Mouse (Mus musculus): Measurements from ENCODE around the gene Scin. TPM values are rescaled to one million over a fixed set of nuclear protein-coding genes. Genes with fewer than 3 reads are reported as not detected.

Scin gene
- polyA plus RNA-seq, 1 experiment from 2014 or later: 46.1 TPM

DNA sequence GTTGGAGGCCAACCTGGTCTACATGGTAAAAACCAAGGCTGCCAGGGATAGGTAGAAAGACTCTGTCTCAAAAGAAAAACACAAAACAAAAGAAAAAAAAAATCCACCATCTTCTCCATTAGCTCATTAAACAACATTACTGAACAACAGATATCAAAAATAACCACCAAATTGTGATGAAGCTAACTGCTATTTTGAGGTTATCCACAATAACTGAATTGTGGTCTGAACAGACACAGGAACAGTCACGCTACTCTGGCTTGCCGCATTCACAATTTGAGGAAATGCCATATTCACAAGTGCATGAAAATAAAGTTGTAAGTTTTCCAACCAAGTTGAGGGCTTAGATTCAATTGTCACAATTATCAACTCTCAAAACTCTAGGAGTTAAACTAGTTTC is 31.7 kb downstream of the Scin start:
- Histone ChIP-seq H3K9ac (no peak overlapping the region), H3K4me3 (replicated peaks) (no peak overlapping the region), H3K27ac (no peak overlapping the region), H3K9me3 (no peaks in the 10 kb centered on the region), H3K4me2 (replicated peaks) (no peak overlapping the region), H3K36me3 (no peaks in the 10 kb centered on the region), H3K27me3 (replicated peaks) (no peaks in the 10 kb centered on the region), H3K4me1 (replicated peaks) (no peaks in the 10 kb centered on the region)
- ATAC-seq: no peak
- WGBS: 89% methylated on average over 2 of the region's 2 CpGs

DNA sequence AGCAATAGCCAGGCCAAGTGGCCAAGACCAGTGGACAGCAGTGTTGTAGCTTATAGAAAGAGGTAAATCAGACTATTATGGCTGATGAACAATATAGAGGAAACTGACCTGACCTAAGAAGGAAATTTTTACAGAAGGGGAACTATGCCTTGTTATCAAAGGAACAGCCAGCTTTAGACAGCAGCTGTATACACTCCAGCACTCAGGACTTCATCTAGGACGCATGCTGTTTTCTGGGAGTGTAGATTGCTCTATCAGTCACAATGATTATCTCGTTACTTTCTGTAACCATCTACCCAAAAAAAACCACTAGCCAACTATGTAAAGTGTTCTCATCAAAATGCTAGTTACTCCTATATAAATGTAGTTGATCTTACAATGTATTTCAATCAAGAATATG is 34.6 kb downstream of the Scin start:
- H3K27ac ChIP-seq: no peak overlapping the region
- WGBS: 77% methylated on average over 2 of the region's 2 CpGs
- no peaks in the 10 kb centered on the region for H3K9me3 ChIP-seq
- no peak overlapping the region for H3K4me3 ChIP-seq (replicated peaks)
- H3K4me2 ChIP-seq (replicated peaks): no peak overlapping the region
- no peaks in the 10 kb centered on the region for H3K4me1 ChIP-seq (replicated peaks)
- no peaks in the 10 kb centered on the region for H3K27me3 ChIP-seq (replicated peaks)
- H3K9ac ChIP-seq: no peak overlapping the region
- ATAC-seq: no peak
- no peaks in the 10 kb centered on the region for H3K36me3 ChIP-seq

DNA sequence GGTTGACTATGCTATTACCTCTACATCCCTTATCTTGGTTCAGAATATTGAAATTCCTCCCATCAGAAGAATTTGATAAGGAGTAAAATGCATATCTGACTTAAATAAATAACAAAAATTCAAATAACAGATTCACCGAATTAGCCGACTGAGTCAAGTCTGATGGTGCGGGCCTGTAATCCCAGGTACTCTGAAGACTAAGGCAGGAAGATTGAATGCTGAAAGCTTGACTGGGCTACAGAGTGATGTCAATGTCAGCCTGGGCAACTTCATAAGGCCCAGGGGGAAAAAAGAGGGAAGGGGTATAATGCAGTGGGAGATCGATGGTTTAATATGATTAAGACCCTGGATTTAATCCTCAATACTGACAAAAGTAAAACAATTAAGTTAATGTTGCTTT is 36.6 kb downstream of the Scin start:
- Histone ChIP-seq H3K4me2 (replicated peaks) (no peak overlapping the region), H3K4me1 (replicated peaks) (no peaks in the 10 kb centered on the region), H3K4me3 (replicated peaks) (no peak overlapping the region), H3K27me3 (replicated peaks) (no peaks in the 10 kb centered on the region), H3K9me3 (no peaks in the 10 kb centered on the region), H3K36me3 (no peaks in the 10 kb centered on the region), H3K27ac (no peak overlapping the region), H3K9ac (no peak overlapping the region)
- peak; percentile 55 for ATAC-seq
- WGBS: 76% methylated on average over 4 of the region's 4 CpGs

GRCm38 (mm10) chr12:40097023-40097422 is 37.0 kb downstream of the Scin start:
- H3K27ac ChIP-seq: no peak overlapping the region
- H3K9me3 ChIP-seq: no peaks in the 10 kb centered on the region
- 61% methylated on average over 5 of the region's 5 CpGs for WGBS
- no peak overlapping the region for H3K4me3 ChIP-seq (replicated peaks)
- H3K27me3 ChIP-seq (replicated peaks): no peaks in the 10 kb centered on the region
- H3K36me3 ChIP-seq: no peaks in the 10 kb centered on the region
- no peak overlapping the region for H3K4me2 ChIP-seq (replicated peaks)
- H3K4me1 ChIP-seq (replicated peaks): no peaks in the 10 kb centered on the region
- H3K9ac ChIP-seq: no peak overlapping the region
- peak; percentile 94 for ATAC-seq

- no peaks in the 10 kb centered on the region for H3K4me1 ChIP-seq (replicated peaks)
- H3K4me2 ChIP-seq (replicated peaks): no peak overlapping the region
- 46% methylated on average over 3 of the region's 3 CpGs for WGBS
- no peaks in the 10 kb centered on the region for H3K27me3 ChIP-seq (replicated peaks)
- no peak overlapping the region for H3K27ac ChIP-seq
- H3K4me3 ChIP-seq (replicated peaks): no peak overlapping the region
- no peak overlapping the region for H3K9ac ChIP-seq
- H3K36me3 ChIP-seq: no peaks in the 10 kb centered on the region
- no peaks in the 10 kb centered on the region for H3K9me3 ChIP-seq
- ATAC-seq: peak; percentile 55
Measured at GRCm38 (mm10) chr12:40096453-40096852, 37.6 kb downstream of the Scin start.

DNA sequence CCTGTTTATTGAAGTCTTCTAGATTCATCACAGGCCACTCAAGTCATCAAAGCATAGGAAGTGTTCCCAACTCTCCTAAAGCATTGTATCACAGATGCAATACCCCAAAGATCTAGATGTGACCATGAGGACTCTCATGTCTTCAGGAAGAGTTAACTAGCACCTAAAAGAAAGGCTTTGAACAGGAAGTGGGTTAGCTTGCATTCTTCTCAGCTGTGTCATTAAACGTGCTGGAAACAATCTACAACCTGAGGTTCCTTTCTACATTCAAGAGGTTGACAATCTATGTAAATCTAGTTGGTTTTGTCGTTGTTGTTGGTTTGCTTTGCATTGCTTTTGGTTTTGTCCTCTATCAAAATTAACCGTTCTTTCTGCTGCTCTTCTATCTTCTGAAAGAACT is 44.0 kb downstream of the Scin start:
- 80% methylated on average over 3 of the region's 3 CpGs for WGBS
- Histone ChIP-seq H3K9ac (no peak overlapping the region), H3K4me2 (replicated peaks) (no peak overlapping the region), H3K4me1 (replicated peaks) (no peaks in the 10 kb centered on the region), H3K27me3 (replicated peaks) (no peaks in the 10 kb centered on the region), H3K27ac (no peak overlapping the region), H3K9me3 (no peaks in the 10 kb centered on the region), H3K4me3 (replicated peaks) (no peak overlapping the region), H3K36me3 (no peaks in the 10 kb centered on the region)
- ATAC-seq: no peak

- no peak for ATAC-seq
- H3K4me1 ChIP-seq (replicated peaks): no peaks in the 10 kb centered on the region
- no peaks in the 10 kb centered on the region for H3K9me3 ChIP-seq
- H3K27ac ChIP-seq: no peak overlapping the region
- H3K36me3 ChIP-seq: no peaks in the 10 kb centered on the region
- H3K9ac ChIP-seq: no peak overlapping the region
- no peak overlapping the region for H3K4me2 ChIP-seq (replicated peaks)
- no peak overlapping the region for H3K4me3 ChIP-seq (replicated peaks)
- WGBS: 83% methylated on average over 5 of the region's 5 CpGs
- no peaks in the 10 kb centered on the region for H3K27me3 ChIP-seq (replicated peaks)
Measured at GRCm38 (mm10) chr12:40085731-40086322, 48.2 kb downstream of the Scin start.

- no peaks in the 10 kb centered on the region for H3K9me3 ChIP-seq
- no peaks in the 10 kb centered on the region for H3K4me1 ChIP-seq (replicated peaks)
- H3K4me3 ChIP-seq (replicated peaks): no peak overlapping the region
- H3K27me3 ChIP-seq (replicated peaks): no peaks in the 10 kb centered on the region
- H3K4me2 ChIP-seq (replicated peaks): no peak overlapping the region
- H3K27ac ChIP-seq: no peak overlapping the region
- WGBS: 53% methylated on average over 5 of the region's 6 CpGs
- H3K36me3 ChIP-seq: no peaks in the 10 kb centered on the region
- H3K9ac ChIP-seq: no peak overlapping the region
- ATAC-seq: peak; percentile 78
Measured at GRCm38 (mm10) chr12:40082453-40083238, 51.4 kb downstream of the Scin start.

- no peak for ATAC-seq
- 61% methylated on average over 5 of the region's 5 CpGs for WGBS
- H3K4me1 ChIP-seq (replicated peaks): no peaks in the 10 kb centered on the region
- no peaks in the 10 kb centered on the region for H3K36me3 ChIP-seq
- no peaks in the 10 kb centered on the region for H3K9me3 ChIP-seq
- H3K9ac ChIP-seq: no peak overlapping the region
- H3K27ac ChIP-seq: no peak overlapping the region
- no peaks in the 10 kb centered on the region for H3K27me3 ChIP-seq (replicated peaks)
- no peak overlapping the region for H3K4me2 ChIP-seq (replicated peaks)
- no peak overlapping the region for H3K4me3 ChIP-seq (replicated peaks)
Measured at GRCm38 (mm10) chr12:40082048-40082447, 52.0 kb downstream of the Scin start.

GRCm38 (mm10) chr12:40073660-40074059 is 60.4 kb downstream of the Scin start:
- H3K27me3 ChIP-seq (replicated peaks): no peaks in the 10 kb centered on the region

DNA sequence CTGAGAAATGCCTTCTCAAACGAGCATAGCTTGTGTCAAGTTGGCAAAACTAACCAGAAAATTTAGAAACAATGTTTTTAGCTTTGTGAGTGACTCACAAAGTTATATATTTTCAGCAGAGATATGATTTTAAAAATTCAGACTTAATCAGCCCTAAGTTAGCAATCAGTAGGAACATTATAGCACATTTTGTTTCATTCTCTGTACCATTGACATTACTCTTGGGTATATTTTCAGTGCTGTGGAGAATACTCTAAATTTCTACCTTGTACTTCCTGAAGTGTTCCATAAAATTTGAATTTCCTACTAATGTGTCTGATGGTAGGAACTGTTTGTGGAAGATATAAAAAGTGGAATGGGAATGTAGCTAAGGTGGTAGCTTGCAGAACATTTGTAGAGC is 87.0 kb downstream of the Scin start:
- Histone ChIP-seq H3K9me3 (no peaks in the 10 kb centered on the region), H3K4me3 (replicated peaks) (no peak overlapping the region), H3K27ac (no peak overlapping the region), H3K4me1 (replicated peaks) (no peaks in the 10 kb centered on the region), H3K9ac (no peak overlapping the region), H3K4me2 (replicated peaks) (no peak overlapping the region), H3K36me3 (no peaks in the 10 kb centered on the region), H3K27me3 (replicated peaks) (no peaks in the 10 kb centered on the region)
- 71% methylated on average over 1 of the region's 1 CpGs for WGBS
- ATAC-seq: no peak

More at GRCm38 (mm10) chr12:40073660-40074059, 60.4 kb downstream of the Scin start:
- Histone ChIP-seq H3K4me2 (replicated peaks) (no peak overlapping the region), H3K4me1 (replicated peaks) (no peaks in the 10 kb centered on the region), H3K9ac (no peak overlapping the region), H3K27ac (no peak overlapping the region), H3K9me3 (no peaks in the 10 kb centered on the region), H3K4me3 (replicated peaks) (no peak overlapping the region), H3K36me3 (no peaks in the 10 kb centered on the region)
- no peak for ATAC-seq
- 63% methylated on average over 5 of the region's 5 CpGs for WGBS

GRCm38 (mm10) chr12:40043816-40044585 is 90.0 kb downstream of the Scin start:
- WGBS: 83% methylated on average over 8 of the region's 8 CpGs
- no peak for ATAC-seq
- no peaks in the 10 kb centered on the region for H3K9me3 ChIP-seq
- H3K27ac ChIP-seq: no peak overlapping the region
- no peaks in the 10 kb centered on the region for H3K4me1 ChIP-seq (replicated peaks)
- H3K9ac ChIP-seq: no peak overlapping the region
- H3K4me3 ChIP-seq (replicated peaks): no peak overlapping the region
- no peaks in the 10 kb centered on the region for H3K27me3 ChIP-seq (replicated peaks)
- H3K36me3 ChIP-seq: no peaks in the 10 kb centered on the region
- no peak overlapping the region for H3K4me2 ChIP-seq (replicated peaks)

All from intestine, embryonic 15.5 days (tissue).